Mouse (Mus musculus) frontal cortex, postnatal 10 days (tissue): ENCODE measurements at regions not wholly inside any gene's neighbourhood (a gene's known extent, or its start where the extent isn't known, plus 50 kb on each side); places are given as distances from the start of the nearest gene placed in this dataset.

Experiments used
- DNase-seq, 2 experiments: peaks; one replicate each; pipeline ENCODE4 v3.0.0; 2022; ENCODE audit warnings: low spot score in 2 of 2, mixed read lengths in 1 of 2

DNA sequence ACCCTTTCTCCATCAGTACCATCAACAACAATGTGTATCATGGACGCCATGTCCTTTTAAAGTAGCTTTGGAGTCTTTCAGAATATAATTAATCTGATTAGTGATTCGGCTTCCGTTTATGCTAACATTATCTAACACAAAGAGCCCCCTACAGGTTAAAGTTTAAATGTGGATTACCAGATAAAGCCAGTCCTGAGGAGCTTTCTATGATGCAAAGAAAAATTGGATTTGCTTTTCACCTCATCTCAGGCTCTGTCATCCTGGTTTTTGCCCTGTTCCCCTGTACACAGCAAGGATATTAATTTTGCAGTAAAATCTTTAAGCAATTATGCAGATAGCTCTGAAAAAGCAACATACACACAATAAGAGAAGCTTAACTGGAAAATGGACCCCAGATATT lies 412.7 kb upstream of the Tbc1d2b start:
- DNase-seq = no peak

DNA sequence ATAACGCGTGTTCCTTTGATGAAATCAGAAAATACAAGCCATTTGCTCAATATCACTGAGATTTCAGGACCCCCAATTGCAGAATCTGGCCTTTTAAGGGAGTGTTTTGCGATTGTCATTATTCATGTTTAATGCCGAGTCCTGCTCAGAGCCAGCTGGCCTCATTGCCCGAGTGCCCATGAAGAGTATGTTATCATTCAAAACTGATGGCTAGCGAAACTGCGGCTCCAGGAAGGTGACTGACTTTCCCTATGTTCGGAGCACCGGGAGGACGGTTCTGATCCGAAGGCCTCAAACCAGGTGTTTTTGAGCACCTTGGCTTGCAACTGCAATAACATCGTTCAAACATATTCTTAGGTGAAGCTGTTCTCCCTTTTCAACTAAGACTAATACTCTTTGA lies 419.5 kb upstream of the Tbc1d2b start:
- DNase-seq = no peak

DNA sequence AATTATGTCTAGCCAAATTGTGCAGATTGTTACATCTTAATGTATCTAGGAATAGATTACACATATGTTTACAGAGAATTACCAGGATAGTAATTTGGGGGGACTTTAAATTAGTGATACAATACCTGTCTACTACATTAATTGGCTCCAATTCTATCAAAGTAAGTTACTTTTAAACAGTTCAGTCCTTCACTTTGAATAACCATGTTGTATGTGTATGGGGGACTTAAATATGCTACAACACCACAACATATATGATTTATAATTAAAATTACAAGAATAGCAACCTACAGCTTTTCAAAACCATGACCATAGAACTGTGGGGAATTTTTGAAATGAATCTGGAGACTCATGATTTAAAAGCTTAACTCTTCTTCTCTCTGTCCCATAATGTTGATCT lies 420.5 kb upstream of the Tbc1d2b start:
- DNase-seq = no peak

DNA sequence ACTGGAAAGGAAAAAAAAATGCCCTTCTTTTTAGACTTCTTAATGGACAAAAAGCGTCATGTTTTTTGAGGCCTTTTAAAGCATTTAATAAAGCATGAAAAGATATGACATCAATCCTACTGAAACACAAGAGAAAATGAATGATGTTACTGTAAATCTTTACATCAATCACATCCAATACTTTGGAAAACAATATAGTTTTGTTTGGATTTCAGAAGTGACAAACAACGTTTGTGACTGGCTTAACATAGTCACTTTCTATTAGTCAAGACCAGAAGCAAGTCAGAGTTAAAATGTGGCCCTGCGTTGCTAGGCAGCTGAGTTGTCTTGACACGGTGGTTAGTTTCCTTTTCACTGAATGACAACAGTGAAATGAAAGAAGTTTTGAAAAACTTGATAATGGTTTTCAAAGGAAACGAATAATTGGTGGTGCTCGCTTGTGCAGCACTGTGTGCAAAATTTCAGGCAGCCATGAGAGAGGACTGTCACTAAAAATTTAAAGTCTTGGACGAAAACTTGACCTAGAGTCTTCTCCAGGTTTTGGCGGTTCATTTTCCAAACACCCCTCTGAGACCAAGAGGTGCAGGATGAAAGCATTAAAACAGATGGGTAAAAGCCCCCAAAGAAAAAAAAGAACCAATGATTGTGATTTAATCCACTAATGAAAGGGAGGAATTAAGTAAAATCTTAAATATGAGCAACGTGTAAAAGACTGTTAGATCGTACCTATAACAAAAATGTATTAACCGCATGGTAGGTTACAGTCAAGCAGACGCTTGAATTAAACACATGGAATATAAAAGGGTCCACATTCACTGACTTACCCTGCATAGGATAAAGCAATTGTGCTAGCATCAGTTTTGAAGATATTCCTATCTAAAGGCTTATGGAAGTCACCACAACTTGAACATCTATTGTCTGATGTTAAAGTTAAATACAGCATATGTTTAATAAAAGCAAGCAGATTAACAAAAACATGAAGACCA lies 421.4 kb upstream of the Tbc1d2b start:
- no peak for DNase-seq

DNA sequence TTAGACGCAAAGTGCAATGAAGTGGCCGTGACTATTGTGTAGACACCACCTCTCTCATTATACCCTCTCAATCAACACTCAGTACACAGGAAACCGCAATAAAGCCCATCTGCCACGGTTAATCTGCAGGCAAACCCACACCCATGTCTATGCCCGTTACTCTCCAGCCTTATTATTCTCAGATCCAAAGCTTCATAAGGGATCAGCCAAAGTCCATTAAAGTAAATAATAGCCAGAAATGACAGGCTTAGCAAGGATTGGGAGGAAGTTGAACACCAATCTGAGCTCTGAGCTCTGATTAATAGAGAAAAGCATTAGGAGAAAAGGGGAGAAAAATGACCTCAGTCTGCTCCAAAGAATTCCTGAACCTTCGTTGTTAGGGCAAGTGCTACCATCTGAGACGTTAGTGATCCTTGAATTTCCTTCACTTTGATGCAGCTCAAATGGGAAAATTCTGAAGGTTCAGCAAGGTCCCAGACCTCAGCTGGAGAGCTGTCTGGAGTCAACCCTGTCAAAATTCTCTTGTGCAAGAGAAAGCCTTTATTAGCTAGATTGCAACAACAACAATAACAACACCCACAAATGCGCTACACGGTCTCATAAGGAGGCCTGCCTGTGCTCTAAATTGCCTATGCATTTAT lies 422.5 kb upstream of the Tbc1d2b start:
- DNase-seq = no peak

DNA sequence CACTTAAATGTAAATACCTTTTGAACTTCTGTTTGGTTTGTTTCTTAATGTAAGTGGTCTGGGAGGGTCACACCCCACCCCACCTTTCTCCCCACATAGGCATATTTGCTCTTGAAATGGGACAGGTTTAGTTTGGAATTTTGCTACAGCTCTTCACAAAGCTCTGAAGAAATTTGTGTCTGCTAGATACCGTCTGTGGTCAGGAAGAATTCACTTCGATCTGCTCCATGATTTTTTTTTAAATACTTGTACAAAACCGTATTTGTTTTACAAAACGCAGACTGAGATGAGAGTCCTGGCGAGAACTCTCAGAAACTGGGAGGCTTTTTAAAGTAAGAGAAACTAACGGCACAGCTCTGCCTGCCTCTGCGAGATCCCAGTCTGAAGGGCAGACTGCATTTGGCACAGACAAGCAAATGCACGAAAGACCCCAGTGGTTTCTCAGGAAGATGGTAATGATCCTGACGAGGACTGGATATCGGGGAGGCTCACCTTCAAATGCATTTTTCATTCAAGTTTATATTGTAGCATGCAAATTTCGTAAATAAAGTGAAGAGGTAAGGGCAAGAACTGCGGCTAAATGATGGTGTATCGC lies 423.5 kb upstream of the Tbc1d2b start:
- no peak for DNase-seq

DNA sequence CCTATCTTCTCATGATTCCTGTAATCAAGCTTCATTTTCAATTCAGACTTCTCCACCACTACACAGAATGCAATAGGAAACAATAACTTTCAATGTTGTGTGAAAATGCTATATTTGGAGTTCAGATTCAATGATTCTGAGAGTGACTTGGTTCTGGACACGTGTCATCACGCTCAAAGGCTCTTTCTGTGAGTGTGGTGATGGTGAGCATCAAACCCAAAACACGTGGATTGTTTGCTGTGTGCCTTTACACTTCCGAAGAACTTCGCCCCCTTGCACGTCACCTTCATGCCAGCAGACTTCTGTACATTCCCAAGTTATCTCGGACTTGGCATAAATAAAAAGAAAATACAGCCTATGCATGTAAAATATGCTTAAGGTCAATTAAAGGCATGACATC lies 425.1 kb upstream of the Tbc1d2b start:
- no peak for DNase-seq

DNA sequence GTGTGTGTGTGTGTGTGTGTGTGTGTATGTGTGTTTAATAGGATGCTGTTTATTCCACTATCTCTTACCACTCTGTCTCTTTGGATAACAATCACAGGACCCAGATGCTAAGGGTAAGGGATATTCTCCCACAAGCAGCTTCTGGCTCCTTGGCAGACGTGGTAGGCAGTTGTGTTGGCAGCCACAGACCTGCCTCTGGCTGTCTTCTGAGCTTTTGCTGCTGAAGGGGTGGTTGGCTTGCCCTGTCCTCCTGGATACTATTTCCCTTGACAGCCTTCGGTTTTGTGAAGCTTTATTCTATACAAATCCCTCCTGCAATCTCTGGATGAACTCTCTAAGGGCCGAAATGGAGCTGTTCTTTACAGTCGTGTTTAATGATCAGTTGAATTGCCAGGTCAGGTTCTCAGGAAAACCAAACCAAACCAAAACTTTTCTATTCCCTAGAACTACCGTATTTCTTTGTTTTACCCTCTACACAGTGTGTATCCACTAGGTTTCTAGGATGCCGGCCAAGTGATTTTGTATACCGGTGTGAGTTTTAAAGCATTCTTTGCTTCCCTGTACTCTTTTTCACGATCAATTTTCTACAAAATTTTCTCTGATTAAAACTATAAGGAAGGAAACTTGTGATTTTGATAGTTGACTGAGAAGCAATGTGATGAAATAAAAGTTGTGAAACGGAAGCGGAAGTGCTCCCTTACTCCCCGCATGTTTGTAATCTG lies 426.8 kb upstream of the Tbc1d2b start:
- DNase-seq = no peak

DNA sequence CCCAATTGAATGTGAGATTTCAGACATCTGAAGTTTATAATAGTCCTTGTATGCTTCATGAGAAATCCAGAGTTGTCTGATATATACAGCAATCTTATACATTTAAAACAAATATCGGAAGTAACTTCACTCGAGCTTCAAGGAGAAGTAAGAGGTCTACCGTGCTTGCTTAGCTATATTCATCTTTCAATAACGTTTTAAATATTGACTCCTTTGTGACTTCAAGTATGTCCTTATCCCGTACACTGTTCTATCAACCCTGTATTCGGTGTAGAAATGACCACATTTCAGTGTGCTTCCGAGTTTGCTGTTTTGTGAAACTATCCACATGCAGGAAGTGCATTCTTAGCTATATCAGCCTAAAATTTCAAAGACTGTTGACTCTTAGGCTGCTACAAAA lies 427.8 kb upstream of the Tbc1d2b start:
- DNase-seq = no peak

DNA sequence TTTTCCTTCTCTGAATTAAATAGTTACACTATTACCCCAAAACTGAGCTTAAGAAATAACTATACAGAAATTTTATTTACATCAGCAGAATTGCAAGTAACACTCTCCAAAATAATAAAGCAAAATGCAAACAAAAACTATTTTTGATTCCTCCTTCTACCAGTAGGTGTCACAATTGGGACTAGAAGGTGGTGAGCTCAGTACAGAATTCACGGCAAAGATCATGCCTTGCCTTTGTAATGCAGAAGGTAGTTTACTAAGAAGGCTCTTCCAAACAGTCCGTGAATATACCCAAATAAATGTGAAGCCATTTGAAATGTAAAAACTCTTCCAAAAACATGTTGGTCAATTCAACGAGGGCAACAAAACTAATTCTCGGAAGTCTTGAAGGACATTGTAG lies 428.5 kb upstream of the Tbc1d2b start:
- DNase-seq = no peak

DNA sequence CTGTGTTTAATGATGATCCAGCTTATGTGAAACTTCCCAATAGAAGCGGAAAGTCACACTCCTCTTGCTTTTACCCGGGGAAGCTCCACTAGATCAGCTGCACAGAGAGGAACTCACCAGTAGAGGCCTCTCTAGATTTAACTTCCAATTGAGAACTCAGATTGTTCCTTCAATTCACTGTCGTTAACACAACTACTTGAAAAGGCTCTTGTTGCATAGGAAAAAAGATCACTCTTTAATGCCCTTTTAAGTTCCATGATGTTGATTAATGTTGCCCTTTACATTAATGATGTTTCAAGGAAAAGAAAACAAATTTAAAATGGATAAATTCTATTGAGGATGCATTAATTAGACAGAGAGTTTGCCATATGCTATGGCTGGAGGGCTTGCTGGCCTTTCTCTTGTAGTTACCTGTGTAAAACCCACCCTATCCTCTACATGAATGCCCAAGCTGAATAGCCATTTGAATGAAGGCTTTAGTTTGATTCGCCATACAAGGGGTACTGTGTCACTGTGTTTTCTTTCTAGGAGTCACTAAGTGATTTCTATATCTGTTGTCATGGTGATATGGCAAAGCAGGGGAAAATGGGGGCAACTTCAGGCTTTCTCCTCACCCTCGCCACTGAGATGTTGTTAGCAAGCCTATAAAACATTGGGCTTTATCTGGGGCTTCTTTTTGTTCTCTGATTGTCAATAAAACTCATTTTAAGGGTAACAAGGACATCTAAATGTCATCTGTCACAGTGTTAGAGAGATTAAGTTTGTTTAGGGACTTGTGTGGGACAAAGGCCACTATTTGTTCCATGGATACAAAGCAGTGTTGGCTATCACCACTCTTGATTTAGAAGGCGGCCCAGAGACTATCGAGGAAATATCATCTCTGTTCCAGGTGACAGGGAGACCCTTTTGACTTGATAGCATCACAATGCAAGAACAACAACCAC lies 429.9 kb upstream of the Tbc1d2b start:
- DNase-seq = no peak

DNA sequence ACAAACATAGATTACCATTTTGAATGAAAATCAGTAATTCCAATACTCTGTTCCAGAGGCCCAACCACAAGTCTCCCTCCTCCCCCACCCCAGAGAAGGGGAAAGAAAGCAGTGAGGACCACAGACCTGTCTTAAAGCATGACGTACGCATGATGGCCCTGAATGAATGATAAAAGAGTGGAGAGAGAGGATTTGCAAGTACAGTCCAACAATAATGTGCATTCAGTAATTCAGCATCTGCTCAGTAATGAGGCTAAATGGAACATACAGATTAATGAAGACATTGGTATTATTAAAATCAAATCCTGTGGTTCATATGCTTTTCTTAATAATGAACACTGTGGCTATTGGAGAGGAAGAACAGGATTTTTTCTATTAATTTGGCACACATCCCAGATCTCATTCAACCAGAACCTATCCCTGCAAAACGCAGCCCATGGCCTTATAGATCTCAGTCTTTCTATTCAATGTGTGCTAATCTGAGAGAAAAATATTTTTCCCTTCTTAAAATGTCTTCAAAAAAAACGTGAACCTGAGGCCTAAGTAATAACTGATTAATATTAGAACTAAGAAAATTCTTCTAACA lies 430.7 kb upstream of the Tbc1d2b start:
- DNase-seq = no peak

DNA sequence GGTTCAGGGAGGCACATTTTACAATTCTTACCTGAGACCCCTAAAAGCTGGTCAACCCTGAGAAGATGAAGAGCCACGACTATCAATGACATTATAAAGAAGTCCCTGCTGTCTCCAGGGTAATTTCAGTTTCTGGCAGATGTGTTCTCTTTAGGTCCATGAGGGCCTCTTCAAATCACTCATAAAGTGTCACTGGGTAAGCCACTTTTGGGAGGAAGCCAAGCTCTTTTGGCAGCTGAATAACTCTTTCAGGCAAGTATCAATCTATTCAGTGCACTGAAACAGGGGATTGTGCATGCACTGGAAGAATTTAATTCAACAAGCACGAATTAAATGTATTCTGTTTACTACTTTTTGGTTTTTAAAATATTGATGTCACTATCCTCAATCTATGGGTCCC lies 443.1 kb upstream of the Tbc1d2b start:
- DNase-seq = no peak

DNA sequence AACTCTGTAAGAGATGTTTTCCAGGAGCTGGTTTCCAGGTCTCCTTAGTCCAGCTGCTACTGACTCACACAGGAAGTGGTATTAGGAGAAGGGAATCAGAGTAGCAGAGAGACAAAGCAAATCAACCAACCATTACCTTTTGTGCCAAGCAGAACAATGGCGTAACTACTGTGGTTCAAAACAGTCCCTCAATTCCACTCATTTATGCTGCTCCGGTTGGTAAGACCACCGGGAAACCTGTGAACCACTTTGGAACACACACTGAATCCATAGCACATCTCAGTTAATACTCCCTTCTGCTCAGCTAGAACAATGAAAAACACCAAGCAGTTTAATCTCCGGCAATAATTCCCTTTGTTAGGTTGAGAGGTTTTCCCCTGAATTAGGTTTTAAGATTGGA lies 460.8 kb upstream of the Tbc1d2b start:
- no peak for DNase-seq

DNA sequence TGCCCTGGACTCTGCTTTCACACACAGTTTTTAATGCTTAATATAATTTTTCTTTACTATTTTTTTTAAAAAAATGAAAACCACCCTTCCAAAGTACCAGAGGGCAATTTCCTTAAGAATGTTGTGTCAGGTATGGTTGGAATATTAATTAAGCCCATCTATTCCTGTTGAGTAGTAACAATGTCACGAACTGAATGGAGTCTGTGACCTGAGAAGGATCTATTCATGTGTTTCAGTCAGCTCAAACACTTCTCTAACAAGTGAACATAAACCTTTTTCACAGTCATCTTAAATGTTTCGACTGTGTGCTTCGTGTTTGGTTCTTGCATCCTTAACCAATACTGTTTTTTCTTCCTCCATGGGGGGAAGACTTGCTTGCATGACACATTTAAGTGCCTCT lies 486.6 kb upstream of the Tbc1d2b start:
- DNase-seq = no peak

DNA sequence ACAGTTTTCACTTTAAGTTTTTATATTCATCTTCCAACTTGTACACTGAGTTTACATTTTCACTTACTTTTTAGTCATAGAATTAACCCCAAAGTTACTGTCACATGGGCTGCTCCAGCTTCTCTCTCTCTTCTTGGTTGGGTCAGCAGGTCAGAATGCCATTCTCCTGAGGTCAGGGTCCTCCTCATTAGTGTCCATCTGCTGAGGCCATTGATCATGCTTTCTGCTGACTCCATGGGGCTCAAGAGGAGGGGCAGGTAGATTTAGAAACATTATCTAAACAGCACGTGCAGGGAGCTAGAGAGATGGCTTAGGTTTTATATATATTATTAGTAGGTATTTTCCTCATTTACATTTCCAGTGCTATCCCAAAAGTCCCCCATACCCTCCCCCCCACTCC lies 503.7 kb upstream of the Tbc1d2b start:
- no peak for DNase-seq

DNA sequence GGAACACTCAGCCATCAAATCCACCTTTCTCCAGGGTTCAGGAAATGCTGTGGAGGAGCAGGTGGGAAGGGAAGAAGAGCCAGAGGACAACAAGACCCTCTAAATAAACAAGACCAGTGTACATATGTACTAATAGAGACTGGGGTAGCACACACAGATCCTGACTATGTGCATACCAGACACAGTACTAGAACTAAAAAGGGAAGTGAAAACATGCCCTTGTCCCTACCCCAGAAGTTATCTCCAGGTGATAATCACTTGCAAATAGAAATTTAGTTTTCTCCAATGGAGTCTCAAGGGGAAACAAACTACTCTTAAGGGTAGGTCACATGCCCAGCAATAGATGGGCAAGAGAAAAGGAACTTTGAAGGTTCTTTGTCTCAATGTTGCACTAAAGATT lies 518.9 kb upstream of the Tbc1d2b start:
- no peak for DNase-seq

DNA sequence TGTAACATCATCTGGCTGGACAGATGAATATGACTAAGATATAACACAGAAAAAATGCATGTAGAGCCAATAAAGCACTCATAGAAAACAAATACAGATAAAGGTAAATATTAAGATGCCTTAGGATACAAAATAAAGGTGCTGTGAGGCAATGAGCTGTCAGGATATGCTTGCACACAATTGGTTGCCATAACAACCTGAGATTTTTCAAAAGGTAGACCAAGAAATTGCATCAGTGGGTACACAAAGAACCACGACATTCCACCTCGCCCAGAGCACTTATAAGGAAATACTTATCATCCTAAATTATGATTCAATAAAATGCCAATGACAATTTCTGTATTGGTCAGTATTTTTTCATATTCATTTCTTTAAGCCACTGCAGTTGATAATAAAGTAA lies 521.3 kb upstream of the Tbc1d2b start:
- DNase-seq = no peak

DNA sequence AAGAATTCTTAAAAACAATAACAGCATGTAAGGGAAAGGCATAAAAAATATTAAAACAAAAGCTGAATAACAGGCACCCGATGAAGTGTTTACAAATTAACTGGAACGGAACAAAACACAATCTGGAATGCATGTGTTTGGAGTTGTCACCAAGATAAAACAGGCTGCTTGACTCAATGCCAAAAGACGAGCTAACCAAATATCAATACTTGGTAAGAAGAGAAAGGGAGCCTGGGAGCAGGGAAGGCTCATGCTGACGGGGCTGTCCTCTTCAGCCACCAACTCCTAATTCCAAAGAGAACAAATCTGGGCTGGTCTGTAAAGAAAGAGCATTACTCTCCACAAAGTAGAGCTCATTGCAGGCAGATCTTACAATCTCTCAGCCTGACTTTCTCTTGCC lies 545.4 kb upstream of the Zic4 start:
- no peak for DNase-seq

DNA sequence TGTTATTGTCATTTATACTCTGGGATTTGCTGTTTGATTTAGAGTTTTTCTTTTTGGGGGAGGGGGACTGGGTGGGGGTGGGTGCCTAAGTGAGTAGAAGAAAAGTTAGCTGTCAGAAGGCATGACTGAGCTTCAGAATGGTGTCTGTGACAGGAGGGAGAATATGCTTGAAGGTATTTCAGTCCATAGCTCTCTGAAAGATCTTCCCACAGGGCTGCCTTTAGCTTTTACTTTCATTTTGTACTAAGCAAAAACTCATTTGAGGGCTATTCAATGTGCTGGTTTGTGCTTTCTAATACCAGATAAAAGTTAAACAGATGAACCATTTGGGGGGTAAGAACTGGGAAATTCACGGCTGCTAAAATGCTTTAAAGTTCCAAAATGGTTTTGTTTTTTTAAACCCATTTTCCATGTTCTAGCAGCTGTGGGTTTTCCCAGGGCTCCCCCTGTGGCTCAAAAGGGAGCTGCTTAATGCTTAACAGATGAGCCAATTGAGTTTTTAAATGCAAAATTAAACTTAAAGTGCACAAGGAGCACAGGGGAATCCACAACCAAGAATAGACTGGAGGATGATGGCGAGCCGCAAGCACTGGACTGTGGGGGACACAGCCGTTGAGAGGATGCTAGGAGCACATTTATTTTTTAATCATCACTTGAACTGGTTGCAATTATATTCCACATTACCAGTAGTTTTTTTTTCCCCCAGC lies 538.5 kb upstream of the Zic4 start:
- no peak for DNase-seq
